Mouse (Mus musculus) mouse embryonic stem cell (cell line): ENCODE measurements around the gene Rab21.

Experiments
- in situ Hi-C, 2 experiments: fragments of 300-500 bp; cut with MboI; formaldehyde crosslinking; loops; 1 replicate in 1 of 2; 3 replicates in 1 of 2; pipeline ENCODE4 v1.14.3; 2019 to 2020; ENCODE audit warnings: low sequenced_read_pairs in 2 of 2, low pct_unique_long_range_greater_than_20kb in 1 of 2, mixed read lengths in 1 of 2; ENCODE audit not compliant: unreplicated experiment in 1 of 2

The Rab21 gene

GRCm38 (mm10) chr10:115298683-115299082 is 16.7 kb downstream of the Rab21 start:
- in situ Hi-C loops, result no loop called here

GRCm38 (mm10) chr10:115297582-115297981 is 17.8 kb downstream of the Rab21 start:
- in situ Hi-C loops, result no loop called here

GRCm38 (mm10) chr10:115296401-115296935 is 18.9 kb downstream of the Rab21 start:
- in situ Hi-C loops, result no loop called here

GRCm38 (mm10) chr10:115295162-115295561 is 20.2 kb downstream of the Rab21 start:
- in situ Hi-C loops, result no loop called here

- in situ Hi-C loops, result no loop called here
Measured at GRCm38 (mm10) chr10:115294715-115295114, 20.7 kb downstream of the Rab21 start.

- in situ Hi-C loops, result no loop called here
Measured at GRCm38 (mm10) chr10:115293946-115294345, 21.4 kb downstream of the Rab21 start.

GRCm38 (mm10) chr10:115290671-115291070 is 24.7 kb downstream of the Rab21 start:
- in situ Hi-C loops, result no loop called here

GRCm38 (mm10) chr10:115288856-115289255 is 26.5 kb downstream of the Rab21 start:
- in situ Hi-C loops, result no loop called here

- in situ Hi-C loops, result no loop called here
Measured at GRCm38 (mm10) chr10:115284170-115284569, 31.2 kb downstream of the Rab21 start.

- in situ Hi-C loops, result no loop called here
Measured at GRCm38 (mm10) chr10:115281381-115281780, 34.0 kb downstream of the Rab21 start.

GRCm38 (mm10) chr10:115271649-115272048 is 43.7 kb downstream of the Rab21 start:
- in situ Hi-C loops, result no loop called here

GRCm38 (mm10) chr10:115270612-115271390 is 44.6 kb downstream of the Rab21 start:
- in situ Hi-C loops, result no loop called here

GRCm38 (mm10) chr10:115262926-115263562 is 52.4 kb downstream of the Rab21 start:
- in situ Hi-C loops, result no loop called here

- in situ Hi-C loops, result no loop called here
Measured at GRCm38 (mm10) chr10:115262261-115262660, 53.1 kb downstream of the Rab21 start.

- in situ Hi-C loops, result no loop called here
Measured at GRCm38 (mm10) chr10:115261428-115261827, 54.0 kb downstream of the Rab21 start.

- in situ Hi-C loops, result no loop called here
Measured at GRCm38 (mm10) chr10:115256162-115256561, 59.2 kb downstream of the Rab21 start.

GRCm38 (mm10) chr10:115253521-115253920 is 61.9 kb downstream of the Rab21 start:
- in situ Hi-C loops, result no loop called here

GRCm38 (mm10) chr10:115252321-115252757 is 63.1 kb downstream of the Rab21 start:
- in situ Hi-C loops, result no loop called here

- in situ Hi-C loops, result no loop called here
Measured at GRCm38 (mm10) chr10:115251088-115251934, 64.1 kb downstream of the Rab21 start, which contains the start of gene Tbc1d15. Gene Tbc1d15, minus strand, starts transcription at chr10:115251467.
